Mouse (Mus musculus) neural tube, embryonic 11.5 days (tissue): ENCODE results near the gene Gm20518. TPM values are rescaled to one million over a fixed set of nuclear protein-coding genes. Genes with fewer than 3 reads are reported as not detected.

Source experiments
- ATAC-seq: fragments of 200-750 bp; cut with Nextera tagmentation; 2 replicates; pipeline ENCODE4 v1.8.0; 2017; ENCODE audit warnings: moderate number of reproducible peaks, mild to moderate bottlenecking, moderate TSS enrichment, moderate library complexity; ENCODE audit not compliant: insufficient read depth, low FRiP score, low TSS enrichment
- DNase-seq: peaks from one replicate; pipeline ENCODE4 v3.0.0-alpha.2; 2015; ENCODE audit warnings: low spot score
- H3K27ac ChIP-seq: fragments of 300-500 bp; sonication (generic); 2 replicates; pipeline ENCODE4 v1.5.1; 2014; ENCODE audit warnings: low read depth, mild to moderate bottlenecking, low read length
- H3K27me3 ChIP-seq: fragments of 300-500 bp; sonication (generic); 2 replicates; pipeline ENCODE4 v1.6.1; 2014; ENCODE audit warnings: mild to moderate bottlenecking, low read length, mixed read lengths; ENCODE audit not compliant: control insufficient read depth, insufficient read depth
- H3K36me3 ChIP-seq: fragments of 300-500 bp; sonication (generic); 2 replicates; pipeline ENCODE4 v1.6.1; 2014; ENCODE audit warnings: mild to moderate bottlenecking, low read length, moderate library complexity, mixed read lengths; ENCODE audit not compliant: control insufficient read depth, insufficient read depth
- H3K4me1 ChIP-seq: fragments of 300-500 bp; sonication (generic); 2 replicates; pipeline ENCODE4 v1.6.1; 2014; ENCODE audit warnings: low read length, mixed read lengths; ENCODE audit not compliant: control insufficient read depth, insufficient read depth
- H3K4me2 ChIP-seq: fragments of 300-500 bp; sonication (generic); 2 replicates; pipeline ENCODE4 v1.6.1; 2014; ENCODE audit warnings: low read depth, mild to moderate bottlenecking, moderate library complexity
- H3K4me3 ChIP-seq: fragments of 300-500 bp; sonication (generic); 2 replicates; pipeline ENCODE4 v1.5.1; 2014; ENCODE audit warnings: low read depth, low read length
- H3K9ac ChIP-seq: fragments of 300-500 bp; sonication (generic); 2 replicates; pipeline ENCODE4 v1.6.1; 2014; ENCODE audit warnings: mild to moderate bottlenecking, low read length
- H3K9me3 ChIP-seq: fragments of 300-500 bp; sonication (generic); 2 replicates; pipeline ENCODE4 v1.6.1; 2016; ENCODE audit warnings: low read length; ENCODE audit not compliant: control insufficient read depth
- WGBS: fragments of 180-500 bp; shearing (Covaris S2); extraction: QIAGEN DNeasy Blood & Tissue Kit; methylation state at CpG from one replicate; pipeline ENCODE4 v1.1.7; 2014; 5-methylcytosine and 5-hydroxymethylcytosine counted together
- polyA plus RNA-seq: library from polyadenylated mRNA; unstranded; fragments of >200 nt; fragmentation: Nextera tagmentation; extraction: Ambion mirVana; gene quantifications from 2 replicates; pipeline ENCODE4 v1.2.1, GENCODE M21; 2014

The Gm20518 gene
- polyA plus RNA-seq, 1 experiment from 2014 or later: 0.36 TPM

- Histone ChIP-seq H3K4me3 (peak within 1 kb of the TSS; percentile 59), H3K27me3 (peaks cover 54% of the 10 kb centered on the region), H3K4me2 (peak within 1 kb of the TSS; percentile 95), H3K36me3 (no peaks in the 10 kb centered on the region), H3K9ac (peak within 1 kb of the TSS; percentile 70), H3K4me1 (0 out of 2 replicates have a peak, but pooled peaks cover 3% of the 10 kb centered on the region), H3K9me3 (no peaks in the 10 kb centered on the region), H3K27ac (peak within 1 kb of the TSS; percentile 44; the same call in 1 of the 2 replicates)
- WGBS: 22% methylated on average over 7 of the region's 7 CpGs
- no peak for ATAC-seq
- no peak for DNase-seq
Measured at GRCm38 (mm10) chr16:17832821-17833220, 58.6 kb downstream of the Gm20518 start, which contains the start of gene B830017H08Rik. TSS of gene B830017H08Rik (plus strand) at chr16:17833121.

- H3K4me1 ChIP-seq: 0 out of 2 replicates have a peak, but pooled peaks cover 3% of the 10 kb centered on the region
- no peaks in the 10 kb centered on the region for H3K9me3 ChIP-seq
- DNase-seq (no peak), ATAC-seq (no peak)
- H3K36me3 ChIP-seq: no peaks in the 10 kb centered on the region
- H3K27me3 ChIP-seq: peaks cover 54% of the 10 kb centered on the region
- no peak overlapping the region for H3K9ac ChIP-seq
- H3K4me3 ChIP-seq: no peak overlapping the region
- H3K27ac ChIP-seq: no peak overlapping the region
- H3K4me2 ChIP-seq: no peak overlapping the region
- 12% methylated on average over 11 of the region's 11 CpGs for WGBS
Measured at GRCm38 (mm10) chr16:17831781-17832180, 59.7 kb downstream of the Gm20518 start.

- no peak for ATAC-seq
- DNase-seq: no peak
- H3K9ac ChIP-seq: no peak overlapping the region
- no peaks in the 10 kb centered on the region for H3K9me3 ChIP-seq
- no peak overlapping the region for H3K4me3 ChIP-seq
- 74% methylated on average over 10 of the region's 10 CpGs for WGBS
- no peaks in the 10 kb centered on the region for H3K36me3 ChIP-seq
- H3K27me3 ChIP-seq: peaks cover 44% of the 10 kb centered on the region
- 0 out of 2 replicates have a peak, but pooled peaks cover 3% of the 10 kb centered on the region for H3K4me1 ChIP-seq
- H3K4me2 ChIP-seq: no peak overlapping the region
- no peak overlapping the region for H3K27ac ChIP-seq
Measured at GRCm38 (mm10) chr16:17830385-17831178, 60.9 kb downstream of the Gm20518 start.

- peaks cover 27% of the 10 kb centered on the region for H3K27me3 ChIP-seq
- no peak overlapping the region for H3K9ac ChIP-seq
- no peaks in the 10 kb centered on the region for H3K36me3 ChIP-seq
- no peak overlapping the region for H3K27ac ChIP-seq
- no peak overlapping the region for H3K4me3 ChIP-seq
- ATAC-seq: no peak
- 61% methylated on average over 3 of the region's 3 CpGs for WGBS
- H3K4me1 ChIP-seq: 0 out of 2 replicates have a peak, but pooled peaks cover 3% of the 10 kb centered on the region
- H3K9me3 ChIP-seq: no peaks in the 10 kb centered on the region
- no peak for DNase-seq
- no peak overlapping the region for H3K4me2 ChIP-seq
Measured at GRCm38 (mm10) chr16:17828867-17829266, 62.6 kb downstream of the Gm20518 start.

- ATAC-seq (no peak), DNase-seq (no peak)
- Histone ChIP-seq H3K36me3 (no peaks in the 10 kb centered on the region), H3K27me3 (peaks cover 21% of the 10 kb centered on the region), H3K4me2 (no peak overlapping the region), H3K9ac (no peak overlapping the region), H3K27ac (no peak overlapping the region), H3K4me1 (0 out of 2 replicates have a peak, but pooled peaks cover 3% of the 10 kb centered on the region), H3K4me3 (no peak overlapping the region), H3K9me3 (no peaks in the 10 kb centered on the region)
- 89% methylated on average over 2 of the region's 2 CpGs for WGBS
Measured at GRCm38 (mm10) chr16:17828229-17828628, 63.2 kb downstream of the Gm20518 start.

GRCm38 (mm10) chr16:17826500-17826899 is 65.0 kb downstream of the Gm20518 start:
- no peaks in the 10 kb centered on the region for H3K36me3 ChIP-seq
- H3K9me3 ChIP-seq: no peaks in the 10 kb centered on the region
- no peak overlapping the region for H3K4me3 ChIP-seq
- H3K27me3 ChIP-seq: peaks cover 4% of the 10 kb centered on the region
- 81% methylated on average over 2 of the region's 2 CpGs for WGBS
- no peak for DNase-seq
- no peak overlapping the region for H3K4me2 ChIP-seq
- ATAC-seq: no peak
- H3K27ac ChIP-seq: no peak overlapping the region
- H3K9ac ChIP-seq: no peak overlapping the region
- 0 out of 2 replicates have a peak, but pooled peaks cover 3% of the 10 kb centered on the region for H3K4me1 ChIP-seq

GRCm38 (mm10) chr16:17816528-17816927 is 74.9 kb downstream of the Gm20518 start:
- H3K27ac ChIP-seq: no peak overlapping the region
- no peak overlapping the region for H3K9ac ChIP-seq
- no peak overlapping the region for H3K4me2 ChIP-seq
- peak; percentile 11 for DNase-seq
- no peak for ATAC-seq
- no peaks in the 10 kb centered on the region for H3K36me3 ChIP-seq
- H3K4me3 ChIP-seq: no peak overlapping the region
- H3K4me1 ChIP-seq: no peaks in the 10 kb centered on the region
- no peaks in the 10 kb centered on the region for H3K9me3 ChIP-seq
- WGBS: 83% methylated on average over 8 of the region's 8 CpGs
- peaks cover 10% of the 10 kb centered on the region for H3K27me3 ChIP-seq

- peaks cover 13% of the 10 kb centered on the region for H3K27me3 ChIP-seq
- H3K4me3 ChIP-seq: peak overlapping the region; percentile 41
- H3K9ac ChIP-seq: peak overlapping the region; percentile 61
- DNase-seq (peak; percentile 87), ATAC-seq (peak; percentile 88)
- 2% methylated on average over 63 of the region's 63 CpGs for WGBS
- H3K4me2 ChIP-seq: peak overlapping the region; percentile 79
- no peaks in the 10 kb centered on the region for H3K36me3 ChIP-seq
- H3K27ac ChIP-seq: no peak overlapping the region
- no peaks in the 10 kb centered on the region for H3K9me3 ChIP-seq
- no peaks in the 10 kb centered on the region for H3K4me1 ChIP-seq
Measured at GRCm38 (mm10) chr16:17815411-17816402, 75.8 kb downstream of the Gm20518 start.
